Mouse (Mus musculus): Measurements from ENCODE around the gene Mplkip. TPM values are rescaled to one million over a fixed set of nuclear protein-coding genes. Genes with fewer than 3 reads are reported as not detected.

Mplkip gene
- polyA plus RNA-seq, 1 experiment from 2014 or later = 33.0 TPM

MicroRNAs within 50 kb of the gene (microRNA counts, 519-probe panel; counts per million panel counts)
- not detected for microRNA mmu-miR-466i

Small RNA genes lying within 50 kb of the gene (microRNA-seq; reads per million reads assigned to microRNA genes)
- not detected for gene Mir466i

Other genes with a start within 250 kb of the Mplkip start
- gene Sugct, start 361 bp downstream of the Mplkip start, polyA plus RNA-seq (2015; fragmentation: Nextera tagmentation; extraction: Ambion mirVana) = 2.5 and 3.6 TPM in 2 replicates
- gene Cdk13, start 109.9 kb downstream of the Mplkip start, polyA plus RNA-seq (2015; fragmentation: Nextera tagmentation; extraction: Ambion mirVana) = 9.0 and 9.5 TPM in 2 replicates
- 212 and 250 TPM in 2 replicates for gene Rala, start 249.0 kb downstream of the Mplkip start, polyA plus RNA-seq (2015; fragmentation: Nextera tagmentation; extraction: Ambion mirVana)

Measured in hindbrain, embryonic 16.5 days (tissue).